Mouse (Mus musculus): ENCODE measurements around the gene Shc3. TPM values are rescaled to one million over a fixed set of nuclear protein-coding genes. Genes with fewer than 3 reads are reported as not detected.

Shc3 gene
- total and polyA plus RNA-seq, 3 experiments, result 0.15 to 0.40 TPM; not detected in 1

- no peak for DNase-seq (ENCODE audit: extremely low read depth)
- peaks cover 13% of the 10 kb centered on the region; the same call in 1 of the 2 replicates for H3K79me2 ChIP-seq (replicated peaks; ENCODE audit: control insufficient read depth, extremely low read depth, insufficient read depth, poor library complexity, severe bottlenecking)
- TF ChIP-seq NRF1 (IDR thresholded peaks at IDR 0.05; ENCODE audit: low read depth, low read length) (peak; percentile 59), E2F4 (IDR thresholded peaks at IDR 0.05; ENCODE audit: insufficient replicate concordance, low read depth, low read length) (no peak)
- no peak overlapping the region for H3K27ac ChIP-seq (ENCODE audit: insufficient read depth, low read depth)
- H3K36me3 ChIP-seq (replicated peaks in 1 of 2; ENCODE audit: control insufficient read depth in 1 of 2, insufficient read depth in 1 of 2, low read length in 1 of 2), result peaks cover 8 to 38% of the 10 kb centered on the region in 2 experiments
- H3K27me3 ChIP-seq (replicated peaks), result no peaks in the 10 kb centered on the region
- in situ Hi-C loops (cut with MboI; ENCODE audit: low pct_ligation_motif_present, low pct_unique_long_range_greater_than_20kb, low sequenced_read_pairs) (loop anchor here (10.0 kb wide), 1 partner anchor 135 kb away; no protein-coding TSS in a partner anchor), dilution Hi-C loops (cut with MboI; ENCODE audit: extremely low pct_ligation_motif_present, extremely low pct_unique_long_range_greater_than_20kb, low sequenced_read_pairs) (no loop called here)
- peak overlapping the region; percentile 46 for H3K4me2 ChIP-seq (ENCODE audit: insufficient read depth, low read depth, poor library complexity, severe bottlenecking)
- peak overlapping the region; percentile 39; the same call in 1 of the 2 replicates for H3K9ac ChIP-seq (ENCODE audit: insufficient read depth, low read depth)
- H3K9me3 ChIP-seq (replicated peaks; ENCODE audit: low read length), result peaks cover 11% of the 10 kb centered on the region
- peaks cover 43 to 63% of the 10 kb centered on the region in 2 experiments for H3K4me1 ChIP-seq (ENCODE audit: control insufficient read depth in 1 of 2, insufficient read depth in 2 of 2)
- H3K4me3 ChIP-seq (replicated peaks in 1 of 3; ENCODE audit: low read depth in 2 of 3, low read length in 2 of 3, poor library complexity in 1 of 3), result peak overlapping the region; percentile 53 to 75 (median 54)
These were observed 159.2 kb downstream of the Shc3 start for GRCm38 (mm10) chr13:51409936-51410481.

DNA sequence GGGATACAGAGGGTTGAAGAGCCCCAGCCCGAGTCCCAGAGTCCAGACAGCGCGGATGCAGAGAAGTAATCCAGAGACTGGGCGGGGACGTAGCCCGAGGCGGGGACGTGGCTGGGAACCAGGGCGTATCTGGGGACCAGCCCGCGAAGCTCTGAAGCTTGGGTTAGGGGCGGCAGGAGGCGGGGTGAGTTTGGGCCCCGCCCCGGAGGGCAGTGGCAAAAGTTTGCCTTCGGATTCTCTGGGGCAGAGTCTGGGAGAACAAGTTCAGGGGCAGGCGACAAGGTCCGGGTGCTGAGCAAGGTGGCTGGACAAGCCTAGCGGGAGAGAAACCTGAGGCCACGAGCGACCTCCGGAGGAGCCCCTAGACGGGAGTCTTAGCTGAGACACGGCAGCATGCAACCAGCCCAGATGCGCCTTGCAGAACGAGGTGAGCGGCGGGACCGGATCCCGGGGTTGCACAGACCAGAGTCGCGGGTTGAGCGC, 160.7 kb downstream of the Shc3 start, which contains the start of gene S1pr3:
Gene S1pr3, plus strand, starts transcription at position 121 of the 483 bp plus-strand sequence.
- Histone ChIP-seq H3K4me2 (ENCODE audit: insufficient read depth, low read depth, poor library complexity, severe bottlenecking) (peak within 1 kb of the TSS; percentile 46; the same call in 1 of the 2 replicates), H3K27ac (ENCODE audit: insufficient read depth, low read depth) (no peak within 1 kb of the TSS), H3K79me2 (replicated peaks; ENCODE audit: control insufficient read depth, extremely low read depth, insufficient read depth, poor library complexity, severe bottlenecking) (peaks cover 13% of the 10 kb centered on the region; the same call in 1 of the 2 replicates), H3K9me3 (replicated peaks; ENCODE audit: low read length) (peaks cover 3% of the 10 kb centered on the region), H3K4me1 (ENCODE audit: control insufficient read depth in 1 of 2, insufficient read depth in 2 of 2) (peaks cover 42 to 67% of the 10 kb centered on the region in 2 experiments), H3K9ac (ENCODE audit: insufficient read depth, low read depth) (peak within 1 kb of the TSS; percentile 70), H3K27me3 (replicated peaks) (no peaks in the 10 kb centered on the region), H3K4me3 (replicated peaks in 1 of 3; ENCODE audit: low read depth in 2 of 3, low read length in 2 of 3, poor library complexity in 1 of 3) (peak within 1 kb of the TSS; percentile 54 to 86 (median 75)), H3K36me3 (replicated peaks in 1 of 2; ENCODE audit: control insufficient read depth in 1 of 2, insufficient read depth in 1 of 2, low read length in 1 of 2) (peaks cover 0 to 23% of the 10 kb centered on the region in 2 experiments)
- dilution Hi-C loops (cut with MboI; ENCODE audit: extremely low pct_ligation_motif_present, extremely low pct_unique_long_range_greater_than_20kb, low sequenced_read_pairs) (no loop called here), in situ Hi-C loops (cut with MboI; ENCODE audit: low pct_ligation_motif_present, low pct_unique_long_range_greater_than_20kb, low sequenced_read_pairs) (no loop called here)
- DNase-seq (ENCODE audit: extremely low read depth), result peak; percentile 52
- TF ChIP-seq ZKSCAN1 (IDR thresholded peaks at IDR 0.05; ENCODE audit: borderline replicate concordance, low read depth, low read length) (no peak), CTCF (conservative IDR thresholded peaks at IDR 0.05 in 1 of 2, IDR thresholded peaks at IDR 0.05 in 1 of 2; ENCODE audit: low read depth in 2 of 2, low read length in 2 of 2) (peak in 1 of 2 experiments; percentile 24; a peak in 1 of 4 replicates), ZC3H11A (IDR thresholded peaks at IDR 0.05; ENCODE audit: low read depth, low read length) (no peak), MYC (IDR thresholded peaks at IDR 0.05; ENCODE audit: low read depth, low read length) (no peak), NRF1 (IDR thresholded peaks at IDR 0.05; ENCODE audit: low read depth, low read length) (no peak), JUND (conservative IDR thresholded peaks at IDR 0.05; ENCODE audit: low read depth, low read length) (no peak), CHD1 (IDR thresholded peaks at IDR 0.05; ENCODE audit: low read depth, low read length) (no peak), POLR2AphosphoS2 (IDR thresholded peaks at IDR 0.05; ENCODE audit: low read depth, low read length) (no peak), IRF4 (IDR thresholded peaks at IDR 0.05; ENCODE audit: low read depth, low read length) (no peak), UBTF (IDR thresholded peaks at IDR 0.05; ENCODE audit: low read depth, low read length) (peak; percentile 41; the same call in 1 of the 2 replicates), USF2 (conservative IDR thresholded peaks at IDR 0.05; ENCODE audit: low read depth, low read length) (no peak), ZMIZ1 (IDR thresholded peaks at IDR 0.05; ENCODE audit: low read depth, low read length) (no peak), RCOR1 (conservative IDR thresholded peaks at IDR 0.05; ENCODE audit: low read depth, low read length) (no peak), TCF12 (IDR thresholded peaks at IDR 0.05; ENCODE audit: low read depth, low read length) (peak; percentile 19; the same call in 1 of the 2 replicates), MXI1 (IDR thresholded peaks at IDR 0.05; ENCODE audit: low read depth, low read length) (no peak), MAX (IDR thresholded peaks at IDR 0.05; ENCODE audit: low read length) (no peak), ELF1 (IDR thresholded peaks at IDR 0.05; ENCODE audit: low read depth, low read length) (no peak), ETS1 (conservative IDR thresholded peaks at IDR 0.05; ENCODE audit: low read depth, low read length) (no peak), USF1 (IDR thresholded peaks at IDR 0.05; ENCODE audit: low read depth, low read length) (no peak), MAZ (IDR thresholded peaks at IDR 0.05; ENCODE audit: low read depth, low read length) (no peak), JUN (IDR thresholded peaks at IDR 0.05; ENCODE audit: insufficient read depth, low read depth, low read length) (no peak), EP300 (IDR thresholded peaks at IDR 0.05; ENCODE audit: low read length) (no peak), CHD2 (IDR thresholded peaks at IDR 0.05; ENCODE audit: low read length) (no peak), POLR2A (IDR thresholded peaks at IDR 0.05; ENCODE audit: low read depth, low read length) (peak; percentile 55), TBP (conservative IDR thresholded peaks at IDR 0.05; ENCODE audit: low read depth, low read length) (peak; percentile 62; the same call in 1 of the 2 replicates), BHLHE40 (IDR thresholded peaks at IDR 0.05; ENCODE audit: low read depth, low read length) (no peak), GABPA (IDR thresholded peaks at IDR 0.05; ENCODE audit: insufficient replicate concordance, low read depth, low read length) (no peak), MEF2A (IDR thresholded peaks at IDR 0.05; ENCODE audit: borderline replicate concordance, low read depth, low read length) (no peak; the same call in 1 of the 2 replicates), SIN3A (IDR thresholded peaks at IDR 0.05; ENCODE audit: low read length) (no peak), NELFE (IDR thresholded peaks at IDR 0.05; ENCODE audit: low read depth, low read length) (no peak), HCFC1 (IDR thresholded peaks at IDR 0.05; ENCODE audit: low read depth, low read length) (no peak)

Measured in CH12.LX (cell line).